27 mouse cellular contexts compared by ENCODE assay signal in genomic region chr10:65912518-65912917, GRCm38 (mm10).
"Had no signal": no experiment of that assay in that cellular context is flagged by ENCODE, and none has a peak within 500 bp of the region (broad histone marks: within the 10 kb centered on the region; RNA-seq: fewer than 3 reads in every experiment).

No protein-coding gene starts in this region.

- H3K9me3 ChIP-seq: heart, embryonic 13.5 days; heart, embryonic 15.5 days; hindbrain, embryonic 13.5 days; hindbrain, embryonic 15.5 days; kidney, embryonic 15.5 days; limb, embryonic 12.5 days; liver, embryonic 13.5 days had no signal

- H3K9ac ChIP-seq: heart, embryonic 13.5 days; heart, embryonic 15.5 days; hindbrain, embryonic 13.5 days; hindbrain, embryonic 15.5 days; kidney, embryonic 15.5 days; limb, embryonic 12.5 days; liver, embryonic 13.5 days had no signal

- H3K4me3 ChIP-seq: gastrocnemius, adult 2 months; heart, adult 2 months; heart, embryonic 13.5 days; heart, embryonic 15.5 days; hindbrain, embryonic 13.5 days; hindbrain, embryonic 15.5 days; kidney, embryonic 15.5 days; limb, embryonic 12.5 days; liver, embryonic 13.5 days had no signal

- H3K4me2 ChIP-seq: heart, embryonic 11.5 days; heart, embryonic 13.5 days; heart, embryonic 15.5 days; hindbrain, embryonic 13.5 days; hindbrain, embryonic 15.5 days; kidney, embryonic 15.5 days; limb, embryonic 12.5 days; liver, embryonic 11.5 days; liver, embryonic 13.5 days had no signal

- ATAC-seq: hindbrain, postnatal 0 days; intestine, embryonic 16.5 days had no signal

- H3K27me3 ChIP-seq: heart, embryonic 13.5 days; heart, embryonic 15.5 days; hindbrain, embryonic 13.5 days; hindbrain, embryonic 15.5 days; kidney, embryonic 15.5 days; limb, embryonic 12.5 days; liver, embryonic 13.5 days had no signal

- H3K36me3 ChIP-seq: heart, embryonic 13.5 days; heart, embryonic 15.5 days; hindbrain, embryonic 13.5 days; hindbrain, embryonic 15.5 days; kidney, embryonic 15.5 days; limb, embryonic 12.5 days; liver, embryonic 13.5 days had no signal

- H3K27ac ChIP-seq: gastrocnemius, adult 2 months; heart, adult 2 months; heart, embryonic 13.5 days; heart, embryonic 15.5 days; hindbrain, embryonic 13.5 days; hindbrain, embryonic 15.5 days; hindbrain, postnatal 0 days; kidney, embryonic 15.5 days; kidney, postnatal 0 days; limb, embryonic 12.5 days; liver, embryonic 13.5 days had no signal

- DNase-seq: gastrocnemius, adult 2 months; gastrocnemius, postnatal 10 days; gastrocnemius, postnatal 25 days; heart, adult 11 months; heart, adult 2 months; heart, postnatal 14 days; heart, postnatal 36 days; kidney, adult 11 months; kidney, adult 2 months; kidney, adult 9 months; kidney, postnatal 14 days; kidney, postnatal 36 days; layer of hippocampus, postnatal 36 days; left cerebral cortex, postnatal 4 days; liver; liver, embryonic 13.5 days had no signal

- H3K4me1 ChIP-seq: heart, embryonic 13.5 days; heart, embryonic 15.5 days; hindbrain, embryonic 13.5 days; hindbrain, embryonic 15.5 days; kidney, embryonic 15.5 days; limb, embryonic 12.5 days; liver, embryonic 13.5 days had no signal
